Mouse (Mus musculus) layer of hippocampus, adult 9-11 months (tissue): Measurements from ENCODE around the gene Cox19.

Experiments used
- DNase-seq: peaks from one replicate; pipeline ENCODE4 v3.0.0; 2022

Gene Cox19

GRCm38 (mm10) chr5:139290467-139291259, 60.6 kb downstream of the Cox19 start:
- DNase-seq: no peak

GRCm38 (mm10) chr5:139288591-139288990, 62.6 kb downstream of the Cox19 start:
- no peak for DNase-seq

GRCm38 (mm10) chr5:139287787-139288186, 63.4 kb downstream of the Cox19 start:
- DNase-seq: no peak

GRCm38 (mm10) chr5:139287099-139287498, 64.1 kb downstream of the Cox19 start:
- no peak for DNase-seq
